Mouse (Mus musculus): ENCODE results near the gene Trim9. TPM values are rescaled to one million over a fixed set of nuclear protein-coding genes. Genes with fewer than 3 reads are reported as not detected.

Trim9 gene
- polyA plus RNA-seq, 1 experiment from 2014 or later, result 2.0 TPM

DNA sequence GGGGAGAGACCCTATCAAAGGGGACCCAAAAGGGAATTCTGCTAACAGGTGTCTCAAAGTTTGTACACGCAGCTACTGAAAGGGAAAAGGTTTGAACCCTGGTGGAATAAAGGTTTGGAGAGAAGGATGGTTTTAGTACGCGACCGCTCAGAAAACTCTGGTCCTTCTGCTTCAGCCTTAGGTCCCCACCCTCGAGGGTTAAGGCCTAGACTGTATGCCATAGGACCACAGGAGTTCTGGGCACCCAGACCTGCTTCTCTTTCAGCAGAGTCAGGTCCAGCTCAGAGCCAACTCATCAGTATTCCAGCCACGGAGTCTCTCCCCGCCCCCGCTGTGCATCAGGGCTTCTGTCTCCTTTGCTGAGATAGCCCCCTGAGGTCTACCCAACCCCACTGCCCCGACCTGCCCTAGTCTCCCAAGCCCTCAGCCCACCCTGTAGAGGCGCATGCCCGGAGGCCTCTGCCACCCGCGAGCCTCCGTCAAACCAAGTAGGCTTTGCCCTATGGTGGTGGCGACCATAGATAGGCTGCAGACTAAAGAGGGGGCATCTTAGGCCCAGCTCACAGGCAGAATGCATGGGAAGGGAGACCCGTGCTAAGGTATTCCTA lies 1.8 kb downstream of the Trim9 start:
- ATAC-seq (ENCODE audit: low read depth) (no peak), DNase-seq (ENCODE audit: low spot score) (no peak)
- peak overlapping the region; percentile 51 for H3K4me3 ChIP-seq (ENCODE audit: low read depth, low read length)
- no peak overlapping the region for H3K27ac ChIP-seq (replicated peaks; ENCODE audit: low read depth, low read length)
- peak overlapping the region; percentile 82 for H3K4me2 ChIP-seq (ENCODE audit: low read depth, low read length)
- H3K4me1 ChIP-seq (ENCODE audit: control insufficient read depth, insufficient read depth, low read length), result peaks cover 11% of the 10 kb centered on the region
- no peaks in the 10 kb centered on the region for H3K36me3 ChIP-seq (ENCODE audit: control insufficient read depth, insufficient read depth, low read length)
- peaks cover 25% of the 10 kb centered on the region for H3K27me3 ChIP-seq (replicated peaks; ENCODE audit: control insufficient read depth, insufficient read depth, low read length)
- no peak overlapping the region; the same call in 1 of the 2 replicates for H3K9ac ChIP-seq (ENCODE audit: low read depth, low read length)
- H3K9me3 ChIP-seq (ENCODE audit: control insufficient read depth, low read length), result no peaks in the 10 kb centered on the region
- WGBS, result 37% methylated on average over 16 of the region's 16 CpGs

DNA sequence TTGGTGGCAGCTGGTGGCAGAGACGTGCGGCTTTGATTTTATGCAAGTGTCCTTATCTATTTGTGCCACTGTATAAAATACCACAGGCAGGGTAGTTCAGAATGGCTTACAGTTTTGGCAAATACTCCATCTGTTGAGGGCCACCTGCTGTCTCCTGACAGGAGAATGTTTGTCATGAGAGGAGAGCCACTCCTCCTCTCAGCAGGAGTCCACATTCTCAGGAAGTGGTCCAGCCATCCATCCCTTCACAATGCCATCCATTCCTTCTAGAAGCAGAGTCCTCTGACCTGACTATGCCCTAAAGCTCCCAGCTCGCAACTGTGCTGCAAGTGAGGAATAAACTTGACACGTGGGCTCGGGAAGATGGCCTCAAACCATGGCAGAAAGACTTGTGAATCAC lies 12.2 kb downstream of the Trim9 start:
- no peak for DNase-seq (ENCODE audit: low spot score)
- 70% methylated on average over 5 of the region's 5 CpGs for WGBS
- H3K27me3 ChIP-seq (replicated peaks; ENCODE audit: control insufficient read depth, insufficient read depth, low read length), result no peaks in the 10 kb centered on the region

DNA sequence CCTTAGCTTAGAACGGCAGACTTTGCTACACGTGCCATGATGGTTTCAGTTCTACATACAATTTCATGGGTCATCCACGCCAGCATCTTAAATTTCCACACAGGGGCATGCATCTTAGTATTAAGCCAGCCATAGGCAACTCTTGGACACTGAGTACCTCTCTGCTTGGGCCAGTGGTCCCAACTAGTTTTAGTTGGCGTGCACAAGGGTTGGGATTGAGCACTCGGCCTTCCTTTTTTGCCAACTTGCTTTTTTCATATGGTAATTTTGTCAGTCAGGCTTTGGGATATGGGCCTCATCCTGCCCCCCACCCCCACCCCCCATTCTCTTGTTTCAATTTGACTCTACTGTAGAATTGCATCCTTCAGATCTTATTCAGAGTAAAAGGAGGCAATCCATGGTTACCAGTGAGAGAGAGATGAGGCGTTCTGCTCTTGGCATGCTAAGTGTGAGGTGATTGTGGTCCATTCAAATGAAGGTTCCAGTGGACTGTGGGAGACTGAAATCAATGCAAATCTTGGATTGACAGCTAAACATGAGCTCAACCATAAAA lies 14.1 kb downstream of the Trim9 start:
- H3K27me3 ChIP-seq (replicated peaks; ENCODE audit: control insufficient read depth, insufficient read depth, low read length), result no peaks in the 10 kb centered on the region
- no peak overlapping the region for H3K4me2 ChIP-seq (ENCODE audit: low read depth, low read length)
- H3K9ac ChIP-seq (ENCODE audit: low read depth, low read length), result no peak overlapping the region
- no peaks in the 10 kb centered on the region for H3K4me1 ChIP-seq (ENCODE audit: control insufficient read depth, insufficient read depth, low read length)
- ATAC-seq (ENCODE audit: low read depth) (no peak), DNase-seq (ENCODE audit: low spot score) (no peak)
- no peaks in the 10 kb centered on the region for H3K9me3 ChIP-seq (ENCODE audit: control insufficient read depth, low read length)
- no peaks in the 10 kb centered on the region for H3K36me3 ChIP-seq (ENCODE audit: control insufficient read depth, insufficient read depth, low read length)
- H3K4me3 ChIP-seq (ENCODE audit: low read depth, low read length), result no peak overlapping the region
- no peak overlapping the region for H3K27ac ChIP-seq (replicated peaks; ENCODE audit: low read depth, low read length)
- WGBS, result 84% methylated on average over 6 of the region's 6 CpGs

More for the DNA sequence above, 12.2 kb downstream of the Trim9 start:
- Histone ChIP-seq H3K9ac (ENCODE audit: low read depth, low read length) (no peak overlapping the region), H3K36me3 (ENCODE audit: control insufficient read depth, insufficient read depth, low read length) (no peaks in the 10 kb centered on the region), H3K4me3 (ENCODE audit: low read depth, low read length) (no peak overlapping the region), H3K4me1 (ENCODE audit: control insufficient read depth, insufficient read depth, low read length) (no peaks in the 10 kb centered on the region), H3K4me2 (ENCODE audit: low read depth, low read length) (no peak overlapping the region), H3K27ac (replicated peaks; ENCODE audit: low read depth, low read length) (no peak overlapping the region), H3K9me3 (ENCODE audit: control insufficient read depth, low read length) (no peaks in the 10 kb centered on the region)
- no peak for ATAC-seq (ENCODE audit: low read depth)

DNA sequence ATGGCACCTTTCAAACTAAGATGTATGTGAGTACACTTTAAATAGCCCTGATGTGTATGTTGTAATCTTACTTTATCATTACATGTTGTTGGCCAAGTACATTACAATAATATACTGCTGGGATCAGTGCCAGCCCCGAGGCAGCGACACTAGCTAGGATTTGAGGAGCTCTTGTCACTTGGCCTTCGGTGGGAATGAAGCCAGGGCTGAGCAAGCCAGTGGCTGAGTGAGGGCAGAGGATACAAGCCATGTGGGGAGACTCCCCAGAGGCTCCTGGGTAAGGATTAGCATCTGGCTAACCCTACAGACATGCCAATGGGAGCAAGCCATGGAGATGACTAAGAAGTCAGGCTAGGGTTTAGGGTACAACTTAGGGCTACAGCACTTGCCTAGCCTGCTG lies 18.4 kb downstream of the Trim9 start:
- no peak overlapping the region for H3K4me2 ChIP-seq (ENCODE audit: low read depth, low read length)
- DNase-seq (ENCODE audit: low spot score), result no peak
- no peak overlapping the region for H3K4me3 ChIP-seq (ENCODE audit: low read depth, low read length)
- ATAC-seq (ENCODE audit: low read depth), result no peak
- no peak overlapping the region for H3K27ac ChIP-seq (replicated peaks; ENCODE audit: low read depth, low read length)
- WGBS, result 65% methylated on average over 3 of the region's 3 CpGs
- H3K36me3 ChIP-seq (ENCODE audit: control insufficient read depth, insufficient read depth, low read length), result no peaks in the 10 kb centered on the region
- H3K9me3 ChIP-seq (ENCODE audit: control insufficient read depth, low read length), result no peaks in the 10 kb centered on the region
- no peaks in the 10 kb centered on the region for H3K27me3 ChIP-seq (replicated peaks; ENCODE audit: control insufficient read depth, insufficient read depth, low read length)
- H3K9ac ChIP-seq (ENCODE audit: low read depth, low read length), result no peak overlapping the region
- H3K4me1 ChIP-seq (ENCODE audit: control insufficient read depth, insufficient read depth, low read length), result no peaks in the 10 kb centered on the region

DNA sequence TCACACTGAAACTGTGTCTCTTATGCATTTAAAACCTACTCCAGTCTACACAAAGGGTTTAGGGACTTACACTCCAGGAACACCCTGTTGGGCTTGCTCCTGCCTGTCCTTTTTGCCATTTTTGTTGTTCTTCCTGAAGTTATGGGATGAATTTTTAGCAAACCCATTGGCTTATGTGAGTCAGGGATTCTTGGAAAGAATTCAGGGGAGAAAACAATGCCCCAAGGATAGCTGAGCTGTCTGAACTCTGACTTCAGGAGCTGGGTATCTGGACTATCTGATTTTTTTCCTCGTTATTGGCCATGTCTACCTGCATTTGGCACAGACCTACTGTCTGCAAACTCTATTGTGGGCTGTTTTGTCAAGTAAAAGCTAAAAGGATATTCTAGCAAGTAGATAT lies 20.5 kb downstream of the Trim9 start:
- Histone ChIP-seq H3K4me3 (ENCODE audit: low read depth, low read length) (no peak overlapping the region), H3K9ac (ENCODE audit: low read depth, low read length) (no peak overlapping the region), H3K36me3 (ENCODE audit: control insufficient read depth, insufficient read depth, low read length) (no peaks in the 10 kb centered on the region), H3K4me2 (ENCODE audit: low read depth, low read length) (no peak overlapping the region), H3K27ac (replicated peaks; ENCODE audit: low read depth, low read length) (no peak overlapping the region), H3K4me1 (ENCODE audit: control insufficient read depth, insufficient read depth, low read length) (no peaks in the 10 kb centered on the region), H3K9me3 (ENCODE audit: control insufficient read depth, low read length) (no peaks in the 10 kb centered on the region), H3K27me3 (replicated peaks; ENCODE audit: control insufficient read depth, insufficient read depth, low read length) (no peaks in the 10 kb centered on the region)
- ATAC-seq (ENCODE audit: low read depth), result no peak
- WGBS, result 61% methylated on average over 1 of the region's 1 CpGs
- DNase-seq (ENCODE audit: low spot score), result no peak

DNA sequence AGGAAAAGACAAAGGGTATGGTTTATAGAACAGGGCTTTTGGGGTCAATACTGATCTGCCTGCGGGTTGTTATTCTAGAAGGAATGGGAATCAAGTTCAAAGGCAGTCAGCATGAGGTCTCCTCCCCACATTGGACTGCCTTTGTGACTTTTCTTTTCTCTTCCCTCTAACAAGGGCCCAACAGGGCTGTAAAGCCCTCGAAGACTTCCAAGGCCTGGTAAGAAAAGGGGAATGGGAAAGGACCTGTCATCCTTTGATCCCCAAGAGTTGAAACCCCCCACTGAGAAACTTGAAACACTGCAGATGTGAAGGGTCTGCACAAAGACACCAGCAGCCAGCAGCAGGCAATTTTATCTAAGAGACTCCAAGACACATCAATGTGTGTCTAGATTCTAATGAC lies 21.0 kb downstream of the Trim9 start:
- ATAC-seq (ENCODE audit: low read depth) (no peak), DNase-seq (ENCODE audit: low spot score) (no peak)
- Histone ChIP-seq H3K9me3 (ENCODE audit: control insufficient read depth, low read length) (no peaks in the 10 kb centered on the region), H3K9ac (ENCODE audit: low read depth, low read length) (no peak overlapping the region), H3K4me1 (ENCODE audit: control insufficient read depth, insufficient read depth, low read length) (no peaks in the 10 kb centered on the region), H3K27me3 (replicated peaks; ENCODE audit: control insufficient read depth, insufficient read depth, low read length) (no peaks in the 10 kb centered on the region), H3K36me3 (ENCODE audit: control insufficient read depth, insufficient read depth, low read length) (no peaks in the 10 kb centered on the region), H3K27ac (replicated peaks; ENCODE audit: low read depth, low read length) (no peak overlapping the region), H3K4me3 (ENCODE audit: low read depth, low read length) (no peak overlapping the region), H3K4me2 (ENCODE audit: low read depth, low read length) (no peak overlapping the region)
- WGBS, result 42% methylated on average over 2 of the region's 2 CpGs

DNA sequence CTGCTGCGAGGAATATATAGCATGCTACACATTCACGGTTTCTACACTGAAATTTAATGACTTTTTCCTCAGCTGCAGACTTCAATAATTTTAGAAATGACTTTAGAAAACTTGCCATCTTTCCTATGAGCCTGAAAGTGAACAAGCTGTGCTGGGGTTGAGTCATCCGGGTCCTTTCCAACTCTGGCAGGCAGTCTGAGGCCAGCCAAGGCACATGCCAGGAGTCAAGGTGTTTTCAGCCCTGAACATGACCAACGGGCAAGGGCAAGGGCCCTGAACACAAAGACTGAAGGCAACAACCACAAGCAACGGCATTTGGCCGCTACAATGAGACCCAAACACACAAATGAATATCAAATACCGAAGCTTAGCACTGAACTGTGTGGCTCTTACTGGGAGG lies 21.6 kb downstream of the Trim9 start:
- no peak overlapping the region for H3K9ac ChIP-seq (ENCODE audit: low read depth, low read length)
- H3K4me3 ChIP-seq (ENCODE audit: low read depth, low read length), result no peak overlapping the region
- no peaks in the 10 kb centered on the region for H3K4me1 ChIP-seq (ENCODE audit: control insufficient read depth, insufficient read depth, low read length)
- WGBS, result 73% methylated on average over 7 of the region's 7 CpGs
- H3K27ac ChIP-seq (replicated peaks; ENCODE audit: low read depth, low read length), result no peak overlapping the region
- no peaks in the 10 kb centered on the region for H3K27me3 ChIP-seq (replicated peaks; ENCODE audit: control insufficient read depth, insufficient read depth, low read length)
- no peaks in the 10 kb centered on the region for H3K36me3 ChIP-seq (ENCODE audit: control insufficient read depth, insufficient read depth, low read length)
- no peaks in the 10 kb centered on the region for H3K9me3 ChIP-seq (ENCODE audit: control insufficient read depth, low read length)
- H3K4me2 ChIP-seq (ENCODE audit: low read depth, low read length), result no peak overlapping the region
- DNase-seq (ENCODE audit: low spot score), result no peak
- no peak for ATAC-seq (ENCODE audit: low read depth)

DNA sequence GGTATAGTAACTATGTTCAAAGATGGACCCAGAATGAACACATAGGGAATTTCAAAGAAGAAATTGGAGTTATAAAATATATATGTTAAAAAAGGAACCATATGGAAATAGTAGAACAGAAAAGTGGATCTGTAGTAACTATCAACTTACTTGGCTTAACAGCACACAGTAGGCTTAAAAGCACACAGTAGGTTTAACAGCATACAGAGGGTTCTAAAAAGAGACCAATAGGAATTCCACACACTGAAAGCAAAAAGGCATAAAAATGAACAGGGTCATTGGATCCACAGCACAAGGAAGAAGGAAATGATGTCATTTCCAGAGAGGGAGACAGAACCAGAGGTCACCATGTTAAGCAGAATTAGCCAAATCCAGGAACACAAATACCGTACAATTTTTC lies 24.6 kb downstream of the Trim9 start:
- Histone ChIP-seq H3K4me3 (ENCODE audit: low read depth, low read length) (no peak overlapping the region), H3K27ac (replicated peaks; ENCODE audit: low read depth, low read length) (no peak overlapping the region), H3K27me3 (replicated peaks; ENCODE audit: control insufficient read depth, insufficient read depth, low read length) (no peaks in the 10 kb centered on the region), H3K9me3 (ENCODE audit: control insufficient read depth, low read length) (no peaks in the 10 kb centered on the region), H3K9ac (ENCODE audit: low read depth, low read length) (no peak overlapping the region), H3K4me1 (ENCODE audit: control insufficient read depth, insufficient read depth, low read length) (no peaks in the 10 kb centered on the region), H3K36me3 (ENCODE audit: control insufficient read depth, insufficient read depth, low read length) (no peaks in the 10 kb centered on the region), H3K4me2 (ENCODE audit: low read depth, low read length) (no peak overlapping the region)
- WGBS, result 63% methylated on average over 1 of the region's 1 CpGs
- ATAC-seq (ENCODE audit: low read depth) (no peak), DNase-seq (ENCODE audit: low spot score) (no peak)

DNA sequence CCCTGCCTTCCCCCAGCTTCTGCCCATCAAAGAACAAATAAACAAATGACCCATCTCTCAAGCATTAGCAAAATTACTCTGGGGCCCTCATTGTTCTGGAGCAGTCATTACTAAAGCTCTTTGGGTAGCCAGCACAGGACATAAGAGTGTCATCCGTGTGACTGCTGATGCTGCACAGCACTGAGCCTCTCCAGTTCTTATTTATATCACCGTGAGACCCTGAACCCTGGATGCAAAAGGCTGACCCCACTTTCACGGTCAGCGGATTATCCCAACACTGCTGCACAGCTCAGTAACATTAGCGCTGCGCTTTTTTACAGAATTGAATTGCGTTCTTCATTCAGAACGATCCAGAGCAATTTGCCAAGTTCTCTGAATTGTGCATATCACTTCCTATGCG lies 31.3 kb downstream of the Trim9 start:
- no peak overlapping the region for H3K27ac ChIP-seq (replicated peaks; ENCODE audit: low read depth, low read length)
- no peak for ATAC-seq (ENCODE audit: low read depth)

More for the DNA sequence above, 31.3 kb downstream of the Trim9 start:
- Histone ChIP-seq H3K36me3 (ENCODE audit: control insufficient read depth, insufficient read depth, low read length) (no peaks in the 10 kb centered on the region), H3K9ac (ENCODE audit: low read depth, low read length) (no peak overlapping the region), H3K27me3 (replicated peaks; ENCODE audit: control insufficient read depth, insufficient read depth, low read length) (no peaks in the 10 kb centered on the region), H3K9me3 (ENCODE audit: control insufficient read depth, low read length) (no peaks in the 10 kb centered on the region), H3K4me3 (ENCODE audit: low read depth, low read length) (no peak overlapping the region), H3K4me1 (ENCODE audit: control insufficient read depth, insufficient read depth, low read length) (no peaks in the 10 kb centered on the region), H3K4me2 (ENCODE audit: low read depth, low read length) (no peak overlapping the region)
- WGBS, result 74% methylated on average over 9 of the region's 9 CpGs
- no peak for DNase-seq (ENCODE audit: low spot score)
